Mouse (Mus musculus) heart, adult 18-20 months (tissue): ENCODE measurements around the gene Gm3147. TPM values are rescaled to one million over a fixed set of nuclear protein-coding genes. Genes with fewer than 3 reads are reported as not detected.
"Not testable (repeated sequence)": the region's sequence is repeated elsewhere in the genome, so short reads cannot be mapped to it uniquely, and the experiment has no call there.

Experiments used
- DNase-seq, 2 experiments: peaks; one replicate each; pipeline ENCODE4 v3.0.0; 2021 to 2022; ENCODE audit warnings: mixed read lengths in 1 of 2
- long read RNA-seq, 2 experiments: library from polyadenylated mRNA; stranded (forward); transcript quantifications; one replicate each; pipeline ENCODE4 v2.0.0; 2021
- total RNA-seq, 2 experiments: library from RNA; stranded (reverse); gene quantifications; 2 replicates each; pipeline ENCODE4 v1.2.3; 2021

Gene Gm3147
- not detected for total RNA-seq
- long read RNA-seq, experiment 1, result 0 reads
- long read RNA-seq, experiment 2, result 0 reads

- DNase-seq, result not testable (repeated sequence)
These were observed at the start of gene Gm3147 for GRCm38 (mm10) chr5:94616242-94616641. Gene Gm3147 (minus strand): TSS chr5:94616342.

- DNase-seq, result not testable (repeated sequence)
These were observed 31.9 kb upstream of the Gm3147 start, which contains the start of gene Gm6205 for GRCm38 (mm10) chr5:94648082-94648481. Gene Gm6205 (plus strand): TSS chr5:94648382.

GRCm38 (mm10) chr5:94623679-94624078 is 7.5 kb upstream of the Gm3147 start, which contains the start of gene Gm6509:
Gene Gm6509 (plus strand): TSS chr5:94623979.
- not testable (repeated sequence) for DNase-seq

Other genes starting within 250 kb of the Gm3147 start
- gene Gm7682, start 170.6 kb downstream of the Gm3147 start, total RNA-seq, result not detected
- not detected for gene Gm3139, start 90.1 kb downstream of the Gm3147 start, total RNA-seq
- gene Gm6509, start 7.6 kb upstream of the Gm3147 start, total RNA-seq, result not detected
- gene Gm6205, start 32.0 kb upstream of the Gm3147 start, total RNA-seq, result not detected
- gene Gm3183, start 249.1 kb upstream of the Gm3147 start, total RNA-seq, result not detected